Mouse (Mus musculus): Measurements from ENCODE around the gene Il4i1. TPM values are rescaled to one million over a fixed set of nuclear protein-coding genes. Genes with fewer than 3 reads are reported as not detected.
A peak's percentile ranks its signal among the peaks of the same experiment; 100 is the strongest.

Il4i1 gene
- polyA plus RNA-seq, 1 experiment: 13.8 TPM

DNA sequence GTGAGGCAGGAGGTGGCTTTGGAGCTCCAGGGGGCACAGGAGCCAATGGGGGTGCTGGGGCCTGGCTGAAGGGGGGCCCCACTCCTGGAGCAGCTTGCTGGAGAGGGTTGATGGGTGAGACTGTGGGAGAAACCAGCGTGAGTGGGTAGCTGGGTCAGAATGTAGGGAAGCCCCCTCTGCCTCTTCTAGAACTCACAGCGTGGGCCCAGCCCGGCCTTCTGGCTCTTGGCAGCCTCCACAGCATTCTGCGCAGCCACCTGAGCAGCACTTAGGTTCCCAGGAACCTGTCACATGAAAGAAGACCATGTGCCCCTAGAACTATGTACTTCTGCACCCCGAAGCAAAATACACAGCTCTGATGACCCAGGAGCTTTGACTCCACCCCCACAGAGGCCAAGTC is 68.5 kb downstream of the Il4i1 start:
- Histone ChIP-seq H3K4me1 (ENCODE audit: control insufficient read depth, insufficient read depth, insufficient read length, low read length) (no peaks in the 10 kb centered on the region), H3K27me3 (ENCODE audit: control insufficient read depth, insufficient read depth, low read length) (no peaks in the 10 kb centered on the region), H3K4me3 (ENCODE audit: low read depth, low read length) (no peak overlapping the region), H3K36me3 (ENCODE audit: control insufficient read depth, insufficient read depth, low read length) (peaks cover 62% of the 10 kb centered on the region), H3K27ac (ENCODE audit: insufficient read depth, low read depth, low read length) (no peak overlapping the region)
- WGBS: 92% methylated on average over 5 of the region's 5 CpGs
- TF ChIP-seq POLR2A (IDR thresholded peaks at IDR 0.05; ENCODE audit: low read depth, low read length) (no peak), CTCF (IDR thresholded peaks at IDR 0.05; ENCODE audit: extremely low read depth, insufficient read length, insufficient replicate concordance, low read depth, low read length) (no peak)

DNA sequence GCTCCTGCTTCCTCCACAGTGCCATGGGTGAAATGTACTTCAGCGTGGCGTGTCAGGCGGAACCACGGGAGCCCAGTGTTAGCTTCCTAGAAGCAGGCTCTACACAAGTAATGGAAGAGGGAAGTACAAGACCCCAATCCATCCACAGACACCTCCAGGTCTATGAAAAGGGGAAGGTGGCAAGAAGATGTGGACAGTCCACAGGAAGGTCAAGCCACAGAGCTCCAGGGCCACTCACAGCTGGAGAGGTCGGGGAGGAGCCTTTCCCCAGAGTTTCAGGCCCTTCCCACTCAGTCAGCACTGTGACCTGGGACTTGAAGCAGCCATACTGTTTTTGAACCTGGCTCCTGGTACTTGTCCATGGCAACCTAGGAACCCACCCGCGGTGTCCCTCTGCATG is 70.8 kb downstream of the Il4i1 start:
- 85% methylated on average over 7 of the region's 7 CpGs for WGBS
- no peak overlapping the region for H3K27ac ChIP-seq (ENCODE audit: insufficient read depth, low read depth, low read length)
- peaks cover 40% of the 10 kb centered on the region for H3K36me3 ChIP-seq (ENCODE audit: control insufficient read depth, insufficient read depth, low read length)
- no peak for TF ChIP-seq CTCF (IDR thresholded peaks at IDR 0.05; ENCODE audit: extremely low read depth, insufficient read length, insufficient replicate concordance, low read depth, low read length)
- no peak for TF ChIP-seq POLR2A (IDR thresholded peaks at IDR 0.05; ENCODE audit: low read depth, low read length)
- H3K4me3 ChIP-seq (ENCODE audit: low read depth, low read length): no peak overlapping the region
- no peaks in the 10 kb centered on the region for H3K27me3 ChIP-seq (ENCODE audit: control insufficient read depth, insufficient read depth, low read length)
- peaks cover 11% of the 10 kb centered on the region for H3K4me1 ChIP-seq (ENCODE audit: control insufficient read depth, insufficient read depth, insufficient read length, low read length)

DNA sequence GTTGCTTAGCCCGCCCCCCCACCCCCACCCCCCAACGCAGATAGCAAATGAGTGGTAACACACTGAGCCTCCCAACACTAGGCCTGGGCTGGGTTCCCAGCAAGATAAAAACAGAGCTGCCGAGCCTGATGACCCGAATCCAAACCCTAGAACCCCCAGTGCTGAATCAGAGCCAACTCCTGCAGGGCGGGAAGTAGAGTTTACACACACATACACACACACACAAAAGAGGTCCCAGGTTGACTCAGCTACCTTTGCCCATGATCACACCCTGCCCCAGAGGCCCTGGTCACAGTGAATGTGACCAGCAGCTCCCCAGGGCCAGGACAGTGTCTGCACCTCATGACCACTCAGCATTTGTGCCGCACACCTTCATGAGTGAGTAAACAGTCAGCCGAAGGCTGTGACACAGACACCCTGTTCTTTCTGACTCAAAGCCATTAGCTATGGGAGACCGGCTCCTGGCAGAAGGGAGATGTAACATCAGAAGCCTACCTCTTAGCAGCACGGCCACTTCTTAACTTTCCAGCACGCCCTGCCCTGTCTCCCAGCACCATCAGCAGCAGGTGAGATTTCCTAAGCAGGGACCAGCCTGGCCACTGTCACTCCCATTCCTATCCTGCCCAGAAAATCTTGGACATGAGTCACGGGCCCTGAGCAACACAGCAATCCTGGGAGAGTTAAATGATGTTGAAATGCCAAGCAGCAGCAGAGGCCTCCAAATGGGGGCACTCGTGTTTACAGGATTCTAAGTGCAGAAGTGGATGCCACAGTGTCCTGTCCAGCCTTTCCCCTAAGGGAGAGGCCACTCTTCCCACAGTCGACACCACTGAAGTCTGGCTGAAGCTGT is 72.3 kb downstream of the Il4i1 start:
- H3K4me1 ChIP-seq (ENCODE audit: control insufficient read depth, insufficient read depth, insufficient read length, low read length): peaks cover 11% of the 10 kb centered on the region
- no peak for TF ChIP-seq CTCF (IDR thresholded peaks at IDR 0.05; ENCODE audit: extremely low read depth, insufficient read length, insufficient replicate concordance, low read depth, low read length)
- no peak for TF ChIP-seq POLR2A (IDR thresholded peaks at IDR 0.05; ENCODE audit: low read depth, low read length)
- 83% methylated on average over 13 of the region's 13 CpGs for WGBS
- no peak overlapping the region for H3K4me3 ChIP-seq (ENCODE audit: low read depth, low read length)
- peaks cover 27% of the 10 kb centered on the region for H3K36me3 ChIP-seq (ENCODE audit: control insufficient read depth, insufficient read depth, low read length)
- no peak overlapping the region for H3K27ac ChIP-seq (ENCODE audit: insufficient read depth, low read depth, low read length)
- no peaks in the 10 kb centered on the region for H3K27me3 ChIP-seq (ENCODE audit: control insufficient read depth, insufficient read depth, low read length)

DNA sequence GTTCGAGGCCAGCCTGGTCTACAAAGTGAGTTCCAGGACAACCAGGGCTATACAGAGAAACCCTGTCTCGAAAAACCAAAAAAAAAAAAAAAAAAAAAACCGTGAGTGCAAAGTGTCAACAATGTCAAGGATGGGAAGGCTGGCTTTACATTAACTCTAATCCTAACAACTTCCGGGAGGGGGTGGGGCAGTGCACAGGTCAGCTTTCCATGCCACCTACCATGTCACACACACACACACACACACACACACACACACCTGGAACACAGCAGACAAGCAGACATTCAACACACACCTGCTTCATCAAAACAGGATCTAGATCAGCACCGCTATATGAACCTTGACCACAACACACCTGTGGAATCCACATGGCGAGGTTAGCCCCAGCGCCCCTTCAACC is 74.0 kb downstream of the Il4i1 start:
- 36% methylated on average over 7 of the region's 7 CpGs for WGBS
- Histone ChIP-seq H3K4me1 (ENCODE audit: control insufficient read depth, insufficient read depth, insufficient read length, low read length) (peaks cover 12% of the 10 kb centered on the region), H3K27ac (ENCODE audit: insufficient read depth, low read depth, low read length) (no peak overlapping the region), H3K27me3 (ENCODE audit: control insufficient read depth, insufficient read depth, low read length) (no peaks in the 10 kb centered on the region), H3K36me3 (ENCODE audit: control insufficient read depth, insufficient read depth, low read length) (peaks cover 15% of the 10 kb centered on the region), H3K4me3 (ENCODE audit: low read depth, low read length) (peak overlapping the region; percentile 17; the same call in 1 of the 2 replicates)
- TF ChIP-seq POLR2A (IDR thresholded peaks at IDR 0.05; ENCODE audit: low read depth, low read length): no peak
- no peak for TF ChIP-seq CTCF (IDR thresholded peaks at IDR 0.05; ENCODE audit: extremely low read depth, insufficient read length, insufficient replicate concordance, low read depth, low read length)

Other genes starting within 250 kb of the Il4i1 start
- gene Napsa, start 244.0 kb upstream of the Il4i1 start, polyA plus RNA-seq (2012; rRNA removed): 6.4 and 11.1 TPM in 2 replicates
- 3.1 and 3.4 TPM in 2 replicates for gene Kcnc3, start 225.7 kb upstream of the Il4i1 start, polyA plus RNA-seq (2012; rRNA removed)
- 196 and 563 TPM in 2 replicates for gene Myh14, start 145.5 kb upstream of the Il4i1 start, polyA plus RNA-seq (2012; rRNA removed)
- gene Izumo2, start 107.6 kb upstream of the Il4i1 start, polyA plus RNA-seq (2012; rRNA removed): not detected in 2 replicates
- gene Vrk3, start 68.0 kb upstream of the Il4i1 start, polyA plus RNA-seq (2012; rRNA removed): 20.4 and 40.3 TPM in 2 replicates
- 0.08 and 0.19 TPM in 2 replicates for gene Zfp473, start 65.3 kb upstream of the Il4i1 start, polyA plus RNA-seq (2012; rRNA removed)
- gene Nup62, start 299 bp upstream of the Il4i1 start, polyA plus RNA-seq (2012; rRNA removed): 30.9 and 53.3 TPM in 2 replicates
- 83.9 and 102 TPM in 2 replicates for gene Atf5, start 271 bp downstream of the Il4i1 start, polyA plus RNA-seq (2012; rRNA removed)
- gene Akt1s1, start 32.6 kb downstream of the Il4i1 start, polyA plus RNA-seq (2012; rRNA removed): 180 and 283 TPM in 2 replicates
- gene Tbc1d17, start 32.7 kb downstream of the Il4i1 start, polyA plus RNA-seq (2012; rRNA removed): 32.1 and 63.2 TPM in 2 replicates
- gene Pnkp, start 40.8 kb downstream of the Il4i1 start, polyA plus RNA-seq (2012; rRNA removed): 36.9 and 84.2 TPM in 2 replicates
- gene Ptov1, start 53.4 kb downstream of the Il4i1 start, polyA plus RNA-seq (2012; rRNA removed): 82.3 and 141 TPM in 2 replicates
- gene Med25, start 76.3 kb downstream of the Il4i1 start, polyA plus RNA-seq (2012; rRNA removed): 85.8 and 208 TPM in 2 replicates
- 15.8 and 27.5 TPM in 2 replicates for gene Fuz, start 79.7 kb downstream of the Il4i1 start, polyA plus RNA-seq (2012; rRNA removed)
- 49.8 and 85.2 TPM in 2 replicates for gene Ap2a1, start 113.1 kb downstream of the Il4i1 start, polyA plus RNA-seq (2012; rRNA removed)
- not detected in 2 replicates for gene Tsks, start 126.8 kb downstream of the Il4i1 start, polyA plus RNA-seq (2012; rRNA removed)
- gene Cpt1c, start 158.5 kb downstream of the Il4i1 start, polyA plus RNA-seq (2012; rRNA removed): 5.2 and 7.6 TPM in 2 replicates
- gene Prmt1, start 170.2 kb downstream of the Il4i1 start, polyA plus RNA-seq (2012; rRNA removed): 50.0 and 68.6 TPM in 2 replicates
- gene Irf3, start 181.3 kb downstream of the Il4i1 start, polyA plus RNA-seq (2012; rRNA removed): 52.9 and 91.0 TPM in 2 replicates
- 10.1 and 16.3 TPM in 2 replicates for gene Bcl2l12, start 182.3 kb downstream of the Il4i1 start, polyA plus RNA-seq (2012; rRNA removed)
- gene Scaf1, start 200.0 kb downstream of the Il4i1 start, polyA plus RNA-seq (2012; rRNA removed): 39.8 and 73.0 TPM in 2 replicates
- gene Rras, start 201.6 kb downstream of the Il4i1 start, polyA plus RNA-seq (2012; rRNA removed): 49.3 and 67.9 TPM in 2 replicates
- 8.1 and 13.2 TPM in 2 replicates for gene Prr12, start 236.5 kb downstream of the Il4i1 start, polyA plus RNA-seq (2012; rRNA removed)
- 39.3 and 92.7 TPM in 2 replicates for gene Nosip, start 246.0 kb downstream of the Il4i1 start, polyA plus RNA-seq (2012; rRNA removed)
- 81.7 and 172 TPM in 2 replicates for gene Prrg2, start 246.3 kb downstream of the Il4i1 start, polyA plus RNA-seq (2012; rRNA removed)

Measured in small intestine, adult 2 months (tissue).